In genomic region chr10:34297299-34297979, GRCm38 (mm10) we compare ENCODE assay signal across 8 mouse cellular contexts. TPM values are rescaled to one million over a fixed set of nuclear protein-coding genes. Genes with fewer than 3 reads are reported as not detected.
DNase-seq lines count a peak whose midpoint lies in the region; ATAC-seq lines count a peak whose summit lies in the region.

Gene Tspyl4, plus strand, starts transcription at chr10:34297442.

- peak; percentile 98 for ATAC-seq in hindbrain, embryonic 15.5 days (ENCODE audit: low FRiP score, low read depth)

- peak within 1 kb of the TSS; percentile 73 for H3K9ac ChIP-seq in hindbrain, embryonic 15.5 days

- no peaks in the 10 kb centered on the region for H3K36me3 ChIP-seq in hindbrain, embryonic 15.5 days

- H3K4me3 ChIP-seq in hindbrain, embryonic 15.5 days = peak within 1 kb of the TSS; percentile 55

- H3K4me2 ChIP-seq in hindbrain, embryonic 15.5 days = peak within 1 kb of the TSS; percentile 96

- peak within 1 kb of the TSS; percentile 95 for H3K27ac ChIP-seq in hindbrain, embryonic 15.5 days (replicated peaks)

- no peaks in the 10 kb centered on the region for H3K9me3 ChIP-seq in hindbrain, embryonic 15.5 days

- H3K27me3 ChIP-seq in hindbrain, embryonic 15.5 days = no peaks in the 10 kb centered on the region

- peak; percentile 96 for DNase-seq in ZHBTc4 (ENCODE audit: low read depth, low spot score)
- peak; percentile 77 to 88 for DNase-seq in cerebellum, postnatal 4 days (ENCODE audit: low spot score in 2 of 2)
- peak; percentile 91 to 95 for DNase-seq in frontal cortex, postnatal 36 days (ENCODE audit: low spot score in 2 of 2)
- DNase-seq in layer of hippocampus, postnatal 36 days = peak; percentile 90 to 92
- peak; percentile 94 for DNase-seq in lung, postnatal 25 days (ENCODE audit: low spot score)
- peak; percentile 94 for DNase-seq in retina, adult 2 months (ENCODE audit: low read depth, low spot score)
- peak; percentile 96 for DNase-seq in thymus, postnatal 25 days

- under 1% methylated on average over 38 of the region's 38 CpGs for WGBS in hindbrain, embryonic 15.5 days

- peaks cover 31% of the 10 kb centered on the region for H3K4me1 ChIP-seq in hindbrain, embryonic 15.5 days (replicated peaks)

RNA-seq across cellular contexts. Expression of gene Tspyl4, which starts in this region (rescaled TPM):
- 352 and 362 TPM in 2 replicates for polyA plus RNA-seq in hindbrain, embryonic 15.5 days (2015; fragmentation: Nextera tagmentation; extraction: Ambion mirVana)
- total RNA-seq in layer of hippocampus, postnatal 36 days (2021) = 100 to 1,000 TPM; 346 to 384 TPM

Comparison
In these comparisons a context has a peak if more than half of its experiments do, and no peak if none do; other contexts are left out.
1. Peak in every context shown above with its lines: DNase-seq, ATAC-seq, H3K4me3 ChIP-seq and H3K27ac ChIP-seq.